Mouse (Mus musculus): Measurements from ENCODE around the gene Slc25a31.

- TF ChIP-seq CTCF (IDR thresholded peaks at IDR 0.05; ENCODE audit: extremely low read depth, insufficient read depth, low read length) (no peak), POLR2A (IDR thresholded peaks at IDR 0.05; ENCODE audit: extremely low read depth, insufficient read depth, low read length) (no peak)
Measured at GRCm38 (mm10) chr3:40738381-40738912, 29.8 kb downstream of the Slc25a31 start.

Measured in cortical plate, adult 2 months (tissue).